Mouse (Mus musculus): ENCODE measurements around the gene Cd2.

- TF ChIP-seq CTCF (IDR thresholded peaks at IDR 0.05) (no peak), POLR2A (IDR thresholded peaks at IDR 0.05; ENCODE audit: insufficient read depth, low read depth, low read length) (no peak), EP300 (IDR thresholded peaks at IDR 0.05; ENCODE audit: insufficient read depth, low read depth, low read length) (no peak)
Measured at GRCm38 (mm10) chr3:101249846-101250245, 37.9 kb downstream of the Cd2 start.

Data from heart, adult 2 months (tissue).